Mouse (Mus musculus) forebrain, embryonic 14.5 days (tissue): ENCODE measurements around the gene Dcun1d4. TPM values are rescaled to one million over a fixed set of nuclear protein-coding genes. Genes with fewer than 3 reads are reported as not detected.

Experiments
- ATAC-seq: fragments of 200-750 bp; cut with Nextera tagmentation; 2 replicates; pipeline ENCODE4 v1.8.0; 2017; ENCODE audit warnings: mild to moderate bottlenecking, moderate library complexity
- DNase-seq: peaks from one replicate; pipeline ENCODE4 v3.0.0-alpha.2; 2015; ENCODE audit warnings: low spot score
- H3K27ac ChIP-seq: fragments of 300-500 bp; sonication (generic); 2 replicates; pipeline ENCODE4 v1.5.1; 2014; ENCODE audit warnings: low read depth, mild to moderate bottlenecking, control low read depth, low read length, moderate library complexity
- H3K27me3 ChIP-seq: fragments of 300-500 bp; sonication (generic); replicated peaks from 2 replicates; pipeline ENCODE4 v1.6.1; 2014; ENCODE audit warnings: low read length, control low read depth, mixed read lengths; ENCODE audit not compliant: control insufficient read depth, insufficient read depth
- H3K36me3 ChIP-seq: fragments of 300-500 bp; sonication (generic); 2 replicates; pipeline ENCODE4 v1.6.1; 2014; ENCODE audit warnings: low read length, control low read depth; ENCODE audit not compliant: control insufficient read depth, insufficient read depth
- H3K4me1 ChIP-seq: fragments of 300-500 bp; sonication (generic); 2 replicates; pipeline ENCODE4 v1.6.1; 2014; ENCODE audit warnings: antibody characterized with exemption, low read length, control low read depth; ENCODE audit not compliant: control insufficient read depth, insufficient read depth
- H3K4me2 ChIP-seq: fragments of 300-500 bp; sonication (generic); 2 replicates; pipeline ENCODE4 v1.6.1; 2014; ENCODE audit warnings: mild to moderate bottlenecking, control low read depth, low read length
- H3K4me3 ChIP-seq: fragments of 300-500 bp; sonication (generic); 2 replicates; pipeline ENCODE4 v1.5.1; 2014; ENCODE audit warnings: low read depth, low read length, control low read depth
- H3K9ac ChIP-seq: fragments of 300-500 bp; sonication (generic); 2 replicates; pipeline ENCODE4 v1.6.1; 2014; ENCODE audit warnings: mild to moderate bottlenecking, low read length, control low read depth, moderate library complexity
- H3K9me3 ChIP-seq: fragments of 300-500 bp; sonication (generic); replicated peaks from 2 replicates; pipeline ENCODE4 v1.6.1; 2016; ENCODE audit warnings: low read length, control low read depth, mixed read lengths; ENCODE audit not compliant: control insufficient read depth
- WGBS: fragments of 180-500 bp; shearing (Covaris S2); extraction: QIAGEN DNeasy Blood & Tissue Kit; methylation state at CpG from one replicate; pipeline ENCODE4 v1.1.7; 2014; 5-methylcytosine and 5-hydroxymethylcytosine counted together
- polyA plus RNA-seq: library from polyadenylated mRNA; unstranded; fragments of >200 nt; fragmentation: Nextera tagmentation; extraction: Ambion mirVana; gene quantifications from 2 replicates; pipeline ENCODE4 v1.2.1, GENCODE M21; 2014

Gene Dcun1d4
- polyA plus RNA-seq, 1 experiment from 2014 or later = 55.4 TPM

GRCm38 (mm10) chr5:73491074-73491836 is 10.5 kb downstream of the Dcun1d4 start:
- Histone ChIP-seq H3K36me3 (no peaks in the 10 kb centered on the region), H3K9ac (peak overlapping the region; percentile 77), H3K4me1 (peaks cover 5% of the 10 kb centered on the region), H3K27me3 (no peaks in the 10 kb centered on the region), H3K27ac (peak overlapping the region; percentile 97), H3K4me3 (peak overlapping the region; percentile 88), H3K4me2 (peak overlapping the region; percentile 88), H3K9me3 (no peaks in the 10 kb centered on the region)
- 1% methylated on average over 58 of the region's 70 CpGs for WGBS
- DNase-seq (peak; percentile 50), ATAC-seq (peak; percentile 30)

- under 1% methylated on average over 57 of the region's 59 CpGs for WGBS
- ATAC-seq = peak; percentile 80
- H3K9ac ChIP-seq = peak overlapping the region; percentile 77
- no peaks in the 10 kb centered on the region for H3K9me3 ChIP-seq
- no peaks in the 10 kb centered on the region for H3K27me3 ChIP-seq
- DNase-seq = peak; percentile 97
- H3K27ac ChIP-seq = peak overlapping the region; percentile 97
- peaks cover 5% of the 10 kb centered on the region for H3K4me1 ChIP-seq
- H3K36me3 ChIP-seq = no peaks in the 10 kb centered on the region
- H3K4me2 ChIP-seq = peak overlapping the region; percentile 88
- H3K4me3 ChIP-seq = peak overlapping the region; percentile 88
These were observed 11.3 kb downstream of the Dcun1d4 start for GRCm38 (mm10) chr5:73491837-73492720.

GRCm38 (mm10) chr5:73497401-73497800 is 16.6 kb downstream of the Dcun1d4 start:
- H3K9ac ChIP-seq = no peak overlapping the region
- H3K4me3 ChIP-seq = no peak overlapping the region
- DNase-seq = no peak
- no peaks in the 10 kb centered on the region for H3K36me3 ChIP-seq
- WGBS = 89% methylated on average over 3 of the region's 3 CpGs
- no peak for ATAC-seq
- H3K27me3 ChIP-seq = no peaks in the 10 kb centered on the region
- H3K4me2 ChIP-seq = no peak overlapping the region
- H3K9me3 ChIP-seq = no peaks in the 10 kb centered on the region
- peaks cover 5% of the 10 kb centered on the region for H3K4me1 ChIP-seq
- no peak overlapping the region for H3K27ac ChIP-seq

GRCm38 (mm10) chr5:73498559-73498958 is 17.8 kb downstream of the Dcun1d4 start:
- Histone ChIP-seq H3K9me3 (no peaks in the 10 kb centered on the region), H3K4me1 (no peaks in the 10 kb centered on the region), H3K9ac (no peak overlapping the region), H3K27ac (no peak overlapping the region), H3K4me3 (no peak overlapping the region), H3K36me3 (no peaks in the 10 kb centered on the region), H3K4me2 (no peak overlapping the region), H3K27me3 (no peaks in the 10 kb centered on the region)
- 88% methylated on average over 8 of the region's 8 CpGs for WGBS
- no peak for DNase-seq
- no peak for ATAC-seq

- Histone ChIP-seq H3K27me3 (no peaks in the 10 kb centered on the region), H3K36me3 (no peaks in the 10 kb centered on the region), H3K9ac (no peak overlapping the region), H3K27ac (no peak overlapping the region), H3K9me3 (no peaks in the 10 kb centered on the region), H3K4me3 (no peak overlapping the region), H3K4me1 (no peaks in the 10 kb centered on the region), H3K4me2 (no peak overlapping the region)
- DNase-seq (no peak), ATAC-seq (no peak)
- WGBS = 88% methylated on average over 7 of the region's 7 CpGs
These were observed 20.2 kb downstream of the Dcun1d4 start for GRCm38 (mm10) chr5:73500867-73501440.

GRCm38 (mm10) chr5:73502422-73502821 is 21.6 kb downstream of the Dcun1d4 start:
- H3K9ac ChIP-seq = no peak overlapping the region
- H3K36me3 ChIP-seq = no peaks in the 10 kb centered on the region
- no peak overlapping the region for H3K4me3 ChIP-seq
- 93% methylated on average over 9 of the region's 9 CpGs for WGBS
- H3K27me3 ChIP-seq = no peaks in the 10 kb centered on the region
- no peak for ATAC-seq
- no peaks in the 10 kb centered on the region for H3K4me1 ChIP-seq
- no peaks in the 10 kb centered on the region for H3K9me3 ChIP-seq
- DNase-seq = no peak
- H3K27ac ChIP-seq = no peak overlapping the region
- H3K4me2 ChIP-seq = no peak overlapping the region

GRCm38 (mm10) chr5:73503015-73503757 is 22.4 kb downstream of the Dcun1d4 start:
- Histone ChIP-seq H3K36me3 (no peaks in the 10 kb centered on the region), H3K9ac (no peak overlapping the region), H3K27me3 (no peaks in the 10 kb centered on the region), H3K27ac (no peak overlapping the region), H3K4me3 (no peak overlapping the region), H3K4me2 (no peak overlapping the region), H3K9me3 (no peaks in the 10 kb centered on the region), H3K4me1 (no peaks in the 10 kb centered on the region)
- DNase-seq (no peak), ATAC-seq (no peak)
- WGBS = 80% methylated on average over 12 of the region's 12 CpGs

- 80% methylated on average over 14 of the region's 14 CpGs for WGBS
- no peak for ATAC-seq
- H3K27me3 ChIP-seq = no peaks in the 10 kb centered on the region
- H3K4me2 ChIP-seq = no peak overlapping the region
- H3K9me3 ChIP-seq = no peaks in the 10 kb centered on the region
- H3K4me1 ChIP-seq = no peaks in the 10 kb centered on the region
- H3K9ac ChIP-seq = no peak overlapping the region
- no peak overlapping the region for H3K27ac ChIP-seq
- H3K4me3 ChIP-seq = no peak overlapping the region
- peaks cover 37% of the 10 kb centered on the region for H3K36me3 ChIP-seq
- DNase-seq = no peak
These were observed 30.3 kb downstream of the Dcun1d4 start for GRCm38 (mm10) chr5:73511074-73511473.
